Mouse (Mus musculus) spleen, postnatal 10 days (tissue): ENCODE data around the gene Pnmal2.

Experiments
- DNase-seq, 2 experiments: peaks; one replicate each; pipeline ENCODE4 v3.0.0; 2021 to 2022; ENCODE audit warnings: low spot score in 2 of 2

Pnmal2 gene

DNA sequence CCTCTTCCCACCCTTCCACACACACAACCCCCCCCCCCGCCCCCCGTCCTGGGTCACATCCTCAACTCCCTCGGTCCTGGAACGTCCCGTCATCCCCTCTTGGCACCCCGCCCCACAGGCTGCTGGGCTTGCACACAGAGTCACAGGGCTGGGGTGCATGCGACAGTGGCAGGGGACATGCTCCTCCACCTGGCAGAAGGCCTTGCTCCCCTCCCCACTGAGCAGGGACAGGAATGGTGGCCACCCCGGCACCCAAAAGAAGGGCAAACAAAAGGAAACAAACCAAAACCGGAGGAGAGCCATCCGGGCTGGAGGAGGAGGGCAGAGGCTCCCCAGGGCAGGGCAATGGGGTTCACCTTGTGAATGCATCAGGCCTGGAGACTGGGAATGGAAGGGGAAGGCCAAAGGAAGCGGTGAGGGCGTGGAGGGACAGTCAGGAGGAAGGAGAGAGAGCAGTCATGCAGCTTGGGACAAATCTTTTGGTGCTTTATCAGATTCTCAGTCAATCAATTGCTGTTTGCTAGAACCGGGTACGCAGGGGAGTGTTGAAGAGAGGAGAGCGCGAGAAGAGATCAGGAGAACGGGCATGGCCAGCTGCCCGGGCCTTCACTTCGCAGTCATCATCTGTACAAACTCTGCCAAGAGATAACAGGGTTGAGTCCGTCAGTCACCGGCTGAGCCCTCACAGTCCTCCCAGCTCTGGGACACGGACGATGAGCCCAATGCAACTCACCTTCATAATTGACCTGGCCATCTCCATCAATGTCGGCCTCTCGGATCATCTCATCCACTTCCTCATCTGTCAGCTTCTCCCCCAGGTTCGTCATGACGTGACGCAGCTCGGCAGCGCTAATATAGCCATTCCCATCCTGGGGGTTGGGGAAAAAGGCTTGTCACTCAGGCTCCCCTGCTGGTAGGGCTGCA is 27.9 kb upstream of the Pnmal2 start:
- DNase-seq, result peak; percentile 4 to 22

DNA sequence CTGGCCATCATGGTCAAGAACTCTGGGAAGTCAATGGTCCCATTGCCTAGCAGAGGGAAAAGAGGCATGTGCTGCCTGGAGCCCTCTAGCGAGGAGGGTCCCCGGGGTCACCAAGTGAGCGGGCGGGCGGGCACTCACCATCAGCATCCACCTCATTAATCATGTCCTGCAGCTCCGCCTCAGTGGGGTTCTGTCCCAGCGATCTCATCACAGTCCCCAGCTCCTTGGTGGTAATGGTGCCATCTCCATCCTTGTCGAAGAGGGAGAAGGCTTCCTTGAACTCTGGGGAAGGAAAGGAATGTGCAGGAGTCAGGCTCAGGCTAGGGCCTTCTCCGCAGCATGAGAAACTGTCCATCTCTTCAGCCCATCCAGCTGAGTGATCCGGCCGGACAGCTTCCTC is 27.0 kb upstream of the Pnmal2 start:
- DNase-seq, result no peak

GRCm38 (mm10) chr7:16918014-16918413 is 26.5 kb upstream of the Pnmal2 start:
- no peak for DNase-seq

DNA sequence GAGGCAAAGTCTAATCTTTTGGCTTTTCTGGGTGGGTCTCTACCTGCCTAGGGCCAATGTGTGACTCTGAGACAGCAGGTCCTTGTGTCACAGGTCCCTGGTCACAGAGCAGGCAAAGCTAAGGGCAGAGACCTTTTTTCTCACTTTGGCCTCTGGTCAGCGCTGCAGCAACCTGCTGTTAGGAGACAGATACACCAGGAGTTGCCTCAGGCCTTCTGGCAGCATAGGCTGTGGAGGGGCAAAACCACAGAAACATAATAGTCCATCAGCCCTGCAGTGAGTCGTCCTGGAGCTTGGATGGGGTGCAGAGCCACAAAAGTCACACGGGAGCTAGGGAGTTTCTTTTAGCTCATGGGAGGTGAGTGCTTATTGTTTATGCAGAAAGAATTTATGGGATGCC is 25.8 kb upstream of the Pnmal2 start:
- DNase-seq, result no peak

GRCm38 (mm10) chr7:16919395-16920149 is 24.9 kb upstream of the Pnmal2 start:
- peak in 1 of 2 experiments; percentile 65 for DNase-seq

DNA sequence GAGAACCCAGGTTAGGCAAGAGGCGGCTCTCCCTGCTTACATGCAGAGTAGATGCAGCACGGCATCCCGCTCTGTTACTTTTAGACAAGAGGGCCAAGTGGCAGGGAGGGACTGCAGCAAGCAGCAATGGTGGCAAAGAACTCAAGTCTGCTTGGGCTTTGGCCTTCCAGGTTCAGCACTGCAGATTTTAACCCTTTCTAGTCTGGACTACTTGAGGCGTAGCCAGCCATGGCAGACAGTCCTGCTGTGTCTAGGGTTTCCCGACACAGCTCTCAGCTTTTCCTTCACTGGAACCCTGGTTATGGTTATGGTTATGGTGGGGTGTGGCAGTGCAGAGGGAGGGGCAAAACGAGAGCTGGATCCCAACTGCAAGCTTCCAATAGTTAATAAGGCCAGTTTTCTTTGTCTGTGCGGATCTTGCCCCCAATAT is 24.3 kb upstream of the Pnmal2 start:
- no peak for DNase-seq

DNA sequence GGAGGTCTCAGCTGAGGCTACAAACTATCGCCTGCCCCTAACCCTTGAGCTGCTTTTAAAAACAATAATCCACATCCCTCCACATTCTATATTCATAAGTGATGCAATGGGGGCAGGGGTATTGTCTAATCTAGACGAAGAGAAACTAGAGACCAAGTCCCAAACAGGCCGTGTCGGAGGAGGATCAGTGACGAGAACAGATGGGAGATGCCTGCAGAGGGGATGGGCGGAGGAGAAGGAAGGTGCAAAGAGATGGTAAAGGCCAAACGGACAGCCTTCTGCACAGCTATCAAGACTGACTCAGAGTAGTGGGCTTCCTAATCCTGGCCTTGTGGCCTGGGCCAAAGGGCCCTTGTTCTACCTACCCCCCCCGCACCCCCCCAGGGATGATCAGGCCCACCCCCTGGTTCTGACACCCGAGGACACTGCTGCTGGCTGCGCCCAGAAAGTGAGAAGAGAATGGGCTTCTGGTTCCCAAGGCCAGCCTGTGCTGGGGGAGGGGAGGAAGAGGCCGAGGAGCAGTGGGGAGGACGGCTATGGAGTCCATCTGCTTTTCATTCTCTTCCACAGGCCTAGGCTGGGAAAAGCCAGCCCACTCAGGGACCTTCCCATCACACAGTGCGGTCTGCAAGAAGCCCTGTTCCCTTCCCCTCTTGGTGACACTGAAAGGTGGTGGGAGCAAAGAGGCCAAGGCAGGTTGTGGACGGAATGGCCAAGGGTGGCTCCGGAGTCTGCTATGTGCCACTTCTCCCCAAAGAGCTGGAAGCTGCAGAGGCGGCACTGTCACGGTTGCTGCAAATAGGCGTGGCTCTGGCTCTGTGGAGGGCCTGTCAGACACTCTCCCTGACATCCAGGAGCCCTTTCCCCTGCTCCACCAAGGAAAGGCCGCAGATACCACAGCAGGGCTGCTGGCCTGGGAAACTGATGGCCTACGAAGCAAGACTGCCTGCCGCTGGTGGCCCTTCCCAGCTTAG is 23.4 kb upstream of the Pnmal2 start:
- DNase-seq, result peak in 1 of 2 experiments; percentile 20

GRCm38 (mm10) chr7:16921881-16922335 is 22.6 kb upstream of the Pnmal2 start:
- DNase-seq, result no peak

DNA sequence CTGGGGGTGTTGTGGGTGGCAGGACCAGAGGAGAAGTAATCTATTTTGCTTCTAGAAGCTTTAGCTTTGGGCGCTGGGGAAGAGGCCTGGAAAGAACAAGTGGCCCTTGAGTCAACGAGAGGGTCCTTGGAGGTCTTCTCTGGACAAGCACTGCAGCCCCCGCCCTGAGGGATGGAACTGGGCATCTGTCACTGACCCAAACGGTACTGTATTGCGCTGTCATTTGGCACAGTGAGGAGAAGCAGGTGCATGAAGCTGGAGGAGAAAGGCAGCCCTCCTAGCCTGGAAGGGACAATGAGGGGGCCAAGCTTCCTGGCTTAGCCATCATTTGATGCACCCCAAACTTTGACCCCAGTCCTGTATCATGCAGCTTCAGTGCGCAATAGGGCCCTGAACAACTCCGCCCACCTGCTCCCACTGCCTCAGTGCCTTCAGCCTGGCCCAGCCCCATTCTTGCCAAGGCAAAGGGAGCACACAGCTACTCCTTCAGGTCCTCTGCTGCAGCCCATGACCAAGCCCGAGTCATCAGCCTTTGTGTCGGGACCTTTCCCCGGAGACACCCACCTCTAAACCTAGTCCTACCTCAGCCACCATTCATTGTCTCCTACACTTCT is 22.0 kb upstream of the Pnmal2 start:
- peak; percentile 49 to 67 for DNase-seq

- no peak for DNase-seq
Observed at GRCm38 (mm10) chr7:16923283-16924036, 21.0 kb upstream of the Pnmal2 start.

DNA sequence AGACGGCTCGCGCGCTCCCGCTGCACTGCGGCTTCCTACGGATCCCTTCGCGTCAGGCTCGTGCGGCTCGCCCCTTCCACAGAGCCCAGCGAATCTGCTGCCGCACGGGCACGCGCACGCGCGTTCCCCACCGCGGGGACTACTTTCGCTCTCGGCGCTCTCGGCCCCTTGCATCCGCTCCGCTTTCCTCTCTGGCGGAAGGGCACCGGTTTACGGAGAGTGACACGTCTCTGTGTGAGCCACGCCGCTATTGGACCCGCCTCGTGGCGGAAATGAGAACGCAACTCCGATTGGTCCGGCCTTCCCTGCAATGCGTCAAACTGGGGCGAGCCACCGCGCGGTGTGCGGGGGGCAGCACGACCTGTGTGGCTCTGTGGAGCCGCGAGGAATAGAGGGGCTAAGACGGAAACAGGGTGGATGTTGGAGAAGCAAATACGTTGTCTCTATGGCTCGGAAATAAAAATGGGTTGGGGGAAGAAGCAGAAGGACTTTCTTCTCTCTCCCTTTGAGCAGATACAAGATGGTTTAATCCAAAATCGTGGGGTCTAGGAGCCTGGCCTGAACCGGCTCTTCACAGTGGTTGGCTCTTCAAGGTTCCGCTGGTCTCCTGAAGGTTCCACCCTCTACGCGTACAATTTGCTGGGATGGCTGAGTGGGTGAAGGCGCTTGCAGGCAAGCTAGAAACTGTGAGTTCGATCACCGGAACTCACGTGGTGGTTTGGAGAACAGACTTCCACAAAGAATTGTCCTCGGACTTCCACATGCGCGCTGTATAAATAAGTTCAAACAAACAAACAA is 20.2 kb upstream of the Pnmal2 start, which contains the start of gene Calm3:
Calm3 (minus strand) TSS at position 78 of the 798 bp plus-strand sequence.
- peak; percentile 99 to 100 for DNase-seq

GRCm38 (mm10) chr7:16928341-16928740 is 16.1 kb upstream of the Pnmal2 start:
- DNase-seq, result no peak

DNA sequence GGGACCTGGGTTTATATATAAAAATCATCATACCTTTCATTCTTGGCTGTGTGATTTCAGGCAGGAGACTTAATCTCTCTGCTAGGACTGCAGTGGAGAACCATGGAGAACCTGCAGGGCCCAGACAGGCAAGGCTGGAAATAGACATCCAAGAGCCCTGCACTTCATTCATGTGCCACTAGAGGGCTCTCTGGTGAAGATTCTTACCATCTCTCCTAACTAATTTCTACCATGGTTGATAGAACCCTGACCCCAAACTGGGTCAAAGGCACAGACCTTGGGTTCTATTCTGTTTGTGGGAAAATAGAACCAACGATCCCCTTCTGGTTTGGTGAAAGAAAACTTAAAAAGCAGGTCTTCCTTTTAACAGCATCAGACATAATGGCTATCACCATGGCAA is 13.6 kb upstream of the Pnmal2 start:
- DNase-seq, result peak; percentile 67 to 81

DNA sequence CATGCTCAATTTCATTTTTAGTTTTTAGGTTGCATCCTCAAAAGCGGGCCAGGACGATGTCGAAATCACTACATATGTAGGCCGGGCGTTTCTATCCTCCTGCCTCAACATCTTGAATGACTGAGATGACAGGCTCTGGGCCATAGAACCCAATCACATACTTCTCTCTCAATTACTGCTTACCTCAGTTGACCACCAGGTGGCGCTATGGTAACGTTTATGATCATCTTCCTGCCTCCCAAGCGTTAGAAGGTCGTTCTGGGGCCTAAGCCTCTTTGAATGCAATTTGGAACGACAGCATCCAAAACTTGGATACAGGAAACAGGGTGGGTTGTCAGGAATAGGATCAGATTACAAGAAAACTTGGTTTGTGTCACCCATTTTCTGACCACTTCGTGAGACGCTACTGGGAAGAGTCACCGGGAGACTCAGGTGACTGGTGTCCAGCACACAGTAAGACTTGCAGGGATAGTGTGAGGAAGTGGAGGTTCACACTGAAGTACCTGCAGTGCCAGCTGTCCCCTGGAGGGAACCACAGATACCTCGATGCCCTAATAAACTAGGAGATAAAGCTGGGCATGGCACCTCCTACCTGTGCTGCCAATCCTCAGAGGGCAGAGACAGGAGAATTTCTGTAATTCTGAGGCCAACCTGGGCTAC is 12.4 kb upstream of the Pnmal2 start:
- peak; percentile 80 to 89 for DNase-seq

DNA sequence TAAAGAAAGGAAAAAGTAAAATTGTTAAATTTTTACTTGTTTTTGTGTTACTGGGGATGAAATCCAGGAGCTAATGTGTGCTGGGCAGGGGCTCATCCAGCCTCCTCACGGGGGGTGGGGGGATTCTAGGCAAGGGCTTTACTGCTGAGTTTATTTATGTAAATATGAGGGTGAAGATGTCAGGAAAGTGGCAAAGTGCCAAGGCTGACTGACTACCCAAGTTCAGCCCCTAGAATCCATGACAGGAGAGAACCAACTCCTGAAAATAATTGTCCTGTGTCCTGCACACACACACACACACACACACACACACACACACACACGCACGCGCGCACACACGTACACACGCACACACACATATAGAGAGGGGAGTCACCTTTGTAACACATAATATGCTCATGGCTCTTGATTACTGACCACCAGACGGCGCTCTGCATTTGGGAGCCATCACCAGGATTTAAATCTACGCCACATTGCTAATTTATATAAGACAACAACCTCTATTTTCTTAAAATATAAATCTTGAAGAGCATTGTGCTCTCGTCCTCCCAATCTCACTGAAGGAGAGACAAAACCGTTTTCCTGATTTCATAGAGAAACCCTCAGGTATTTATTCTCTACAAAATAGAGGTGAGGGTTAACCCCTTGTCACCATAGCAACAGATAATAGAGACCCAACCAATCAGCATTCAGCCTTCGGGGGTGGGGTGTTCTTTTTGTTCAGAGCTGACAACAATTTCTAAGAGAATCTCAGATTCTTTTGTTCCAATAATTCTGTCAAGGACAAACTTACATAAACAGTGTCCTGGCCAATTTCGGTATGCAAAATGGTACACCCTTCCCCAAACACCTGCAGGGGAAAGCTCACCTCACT is 11.5 kb upstream of the Pnmal2 start:
- DNase-seq, result peak; percentile 3 to 77

DNA sequence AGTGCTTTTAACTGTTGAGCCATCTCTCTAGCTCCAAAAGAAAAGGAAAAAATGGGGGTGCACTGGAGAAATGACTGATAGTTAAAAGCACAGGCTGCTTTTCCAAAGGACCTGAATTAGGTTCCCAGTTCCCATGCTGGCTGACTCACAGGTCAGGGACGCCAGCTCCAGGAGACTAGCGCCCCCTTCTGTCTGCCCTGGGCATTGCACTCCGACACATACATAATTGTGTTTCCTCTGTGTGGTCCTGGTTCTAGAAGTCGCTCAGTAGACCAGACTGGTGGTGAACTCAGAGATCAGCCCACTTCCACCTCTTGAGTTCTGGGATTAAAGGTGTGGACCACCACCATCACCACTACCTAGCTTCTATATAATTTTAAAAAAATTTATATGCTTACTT is 7.2 kb upstream of the Pnmal2 start:
- DNase-seq, result peak in 1 of 2 experiments; percentile 57

DNA sequence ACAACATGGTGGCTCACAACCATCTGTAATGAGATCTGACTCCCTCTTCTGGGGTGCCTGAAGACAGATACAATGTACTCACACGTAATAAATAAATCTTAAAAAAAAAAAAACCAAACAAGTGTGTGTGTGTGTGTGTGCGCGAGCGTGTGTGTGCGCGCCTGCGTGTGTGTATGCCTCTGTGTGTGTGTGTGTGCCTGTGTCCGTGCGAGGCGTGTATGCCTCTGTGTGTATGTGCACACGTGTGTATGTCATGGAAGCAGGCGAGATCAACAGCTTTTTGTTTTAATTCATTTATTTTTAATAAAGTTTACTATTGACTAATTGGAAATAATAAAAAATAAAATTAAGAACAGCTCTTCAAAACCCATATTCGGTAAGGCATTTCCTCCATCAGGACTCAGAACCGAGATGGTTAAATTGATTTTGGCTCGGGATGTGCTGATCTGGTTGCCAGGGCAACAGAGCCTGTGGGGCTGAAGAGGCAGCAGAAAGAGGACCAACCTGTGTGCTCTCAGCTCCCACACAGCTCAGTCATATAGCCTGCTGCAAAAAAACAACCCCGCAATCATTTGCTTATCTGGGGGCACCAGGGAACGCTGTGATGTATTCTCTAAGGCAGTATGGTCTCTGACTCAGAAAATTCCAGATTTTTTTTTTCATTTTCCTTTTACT is 6.2 kb upstream of the Pnmal2 start:
- DNase-seq, result no peak
